Mouse (Mus musculus) liver, postnatal 0 days (tissue): ENCODE data around the gene Camkv.

ENCODE experiments used
- CTCF ChIP-seq: sonication (generic); IDR thresholded peaks from 2 replicates; pipeline ENCODE4 v1.5.1; 2016; ENCODE audit warnings: antibody characterized with exemption, low read depth
- EP300 ChIP-seq: IDR thresholded peaks from 2 replicates; pipeline ENCODE4 v1.6.1; 2016; ENCODE audit warnings: antibody characterized with exemption, low read depth, mild to moderate bottlenecking

DNA sequence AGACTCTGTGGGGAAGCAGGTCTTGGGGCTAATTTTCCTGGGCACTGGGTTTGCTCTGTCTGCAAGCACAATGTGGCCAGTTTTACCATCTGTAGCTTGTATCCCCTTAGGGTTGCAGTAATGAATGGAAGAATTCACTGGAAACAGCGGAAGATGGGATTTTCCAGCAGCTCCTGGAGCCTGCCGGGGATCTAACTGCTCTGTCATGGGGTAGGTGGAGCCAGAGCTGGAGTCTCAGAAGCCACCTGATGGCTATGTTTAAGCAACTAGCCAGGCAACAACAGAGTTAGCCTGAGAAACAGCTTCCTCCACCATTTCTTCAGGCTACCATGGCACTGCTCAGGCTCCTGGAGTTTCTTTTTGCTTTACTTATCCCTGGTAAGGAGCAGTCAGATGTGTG, 56.7 kb downstream of the Camkv start, which contains the start of gene Cdhr4:
- TF ChIP-seq CTCF (no peak), EP300 (no peak)
